Mouse (Mus musculus) ES-E14 (cell line): ENCODE results near the gene Rab34. TPM values are rescaled to one million over a fixed set of nuclear protein-coding genes. Genes with fewer than 3 reads are reported as not detected.

Experiments
- DNase-seq: peaks from one replicate; pipeline ENCODE4 v3.0.0-alpha.2; 2013; ENCODE audit warnings: low read depth, low spot score
- H3K27ac ChIP-seq: 2 replicates; pipeline ENCODE4 v1.5.1; 2012; ENCODE audit warnings: low read depth, mild to moderate bottlenecking, low read length, moderate library complexity, mixed read lengths; ENCODE audit not compliant: poor library complexity, insufficient read depth, severe bottlenecking
- H3K36me3 ChIP-seq: 2 replicates; pipeline ENCODE4 v1.6.1; 2012; ENCODE audit warnings: mild to moderate bottlenecking, low read length, moderate library complexity, mixed read lengths; ENCODE audit not compliant: control insufficient read depth, poor library complexity, insufficient read depth, severe bottlenecking
- H3K4me1 ChIP-seq, 2 experiments: fragments of 150-350 bp in 1 of 2; sonication (generic) in 1 of 2; 2 replicates each; pipeline ENCODE4 v1.6.1; 2012; ENCODE audit warnings: low read length in 2 of 2, mild to moderate bottlenecking in 1 of 2, mixed read lengths in 1 of 2; ENCODE audit not compliant: control insufficient read depth in 2 of 2, insufficient read depth in 2 of 2, poor library complexity in 1 of 2
- H3K4me3 ChIP-seq, 2 experiments: fragments of 150-350 bp in 1 of 2; sonication (generic) in 1 of 2; 2 replicates each; pipeline ENCODE4 v1.5.1; 2012; ENCODE audit warnings: low read length in 2 of 2, low read depth in 1 of 2, mild to moderate bottlenecking in 1 of 2, mixed read lengths in 1 of 2; ENCODE audit not compliant: insufficient read depth in 1 of 2, poor library complexity in 1 of 2, severe bottlenecking in 1 of 2
- H3K9ac ChIP-seq: 2 replicates; pipeline ENCODE4 v1.6.1; 2012; ENCODE audit warnings: low read depth, mild to moderate bottlenecking, low read length, mixed read lengths; ENCODE audit not compliant: poor library complexity, insufficient read depth, severe bottlenecking
- H3K9me3 ChIP-seq: fragments of 150-350 bp; sonication (generic); 2 replicates; pipeline ENCODE4 v1.6.1; 2012; ENCODE audit warnings: low read depth, mild to moderate bottlenecking, low read length; ENCODE audit not compliant: control insufficient read depth, insufficient read depth
- CHD2 ChIP-seq: IDR thresholded peaks from 2 replicates; pipeline ENCODE4 v1.6.1; 2014; ENCODE audit warnings: mild to moderate bottlenecking, low read depth, low read length, inconsistent platforms
- HCFC1 ChIP-seq: IDR thresholded peaks from 2 replicates; pipeline ENCODE4 v1.6.1; 2012; ENCODE audit warnings: low read length, inconsistent platforms, borderline replicate concordance; ENCODE audit not compliant: insufficient read depth
- MAFK ChIP-seq: IDR thresholded peaks from 2 replicates; pipeline ENCODE4 v1.6.1; 2014; ENCODE audit warnings: mild to moderate bottlenecking, low read depth, low read length, inconsistent platforms; ENCODE audit not compliant: insufficient read depth
- ZC3H11A ChIP-seq: IDR thresholded peaks from 2 replicates; pipeline ENCODE4 v1.6.1; 2012; ENCODE audit warnings: low read depth, mild to moderate bottlenecking, inconsistent platforms, low read length, borderline replicate concordance
- ZNF384 ChIP-seq: IDR thresholded peaks from 2 replicates; pipeline ENCODE4 v1.6.1; 2012; ENCODE audit warnings: low read depth, low read length, inconsistent platforms
- in situ Hi-C, 2 experiments: fragments of 600-800 bp; cut with MboI; formaldehyde crosslinking; loops; one replicate each; pipeline ENCODE4 v1.15.1; 2025; ENCODE audit warnings: low sequenced_read_pairs in 2 of 2, inconsistent platforms in 1 of 2; ENCODE audit not compliant: unreplicated experiment in 2 of 2
- total RNA-seq: library from RNA; depleted of rRNA; stranded (reverse); fragments of 300-350 nt; gene quantifications from 2 replicates; pipeline ENCODE4 v1.2.3, GENCODE M21; 2012

Rab34 gene
- total RNA-seq, 1 experiment = 36.1 TPM

GRCm38 (mm10) chr11:78167257-78167959 is 20.8 kb upstream of the Rab34 start:
- TF ChIP-seq MAFK (no peak), HCFC1 (no peak), CHD2 (no peak), ZNF384 (no peak), ZC3H11A (no peak)
- Histone ChIP-seq H3K9ac (no peak overlapping the region), H3K9me3 (no peaks in the 10 kb centered on the region), H3K36me3 (peaks cover 8% of the 10 kb centered on the region; the same call in 1 of the 2 replicates), H3K27ac (0 out of 2 replicates have a peak overlapping the region, but pooled peaks have one; percentile 93), H3K4me3 (no peak overlapping the region), H3K4me1 (peaks cover 0 to 47% of the 10 kb centered on the region in 2 experiments; a peak in 3 of 4 replicates)
- in situ Hi-C loops = no loop called here
- no peak for DNase-seq

DNA sequence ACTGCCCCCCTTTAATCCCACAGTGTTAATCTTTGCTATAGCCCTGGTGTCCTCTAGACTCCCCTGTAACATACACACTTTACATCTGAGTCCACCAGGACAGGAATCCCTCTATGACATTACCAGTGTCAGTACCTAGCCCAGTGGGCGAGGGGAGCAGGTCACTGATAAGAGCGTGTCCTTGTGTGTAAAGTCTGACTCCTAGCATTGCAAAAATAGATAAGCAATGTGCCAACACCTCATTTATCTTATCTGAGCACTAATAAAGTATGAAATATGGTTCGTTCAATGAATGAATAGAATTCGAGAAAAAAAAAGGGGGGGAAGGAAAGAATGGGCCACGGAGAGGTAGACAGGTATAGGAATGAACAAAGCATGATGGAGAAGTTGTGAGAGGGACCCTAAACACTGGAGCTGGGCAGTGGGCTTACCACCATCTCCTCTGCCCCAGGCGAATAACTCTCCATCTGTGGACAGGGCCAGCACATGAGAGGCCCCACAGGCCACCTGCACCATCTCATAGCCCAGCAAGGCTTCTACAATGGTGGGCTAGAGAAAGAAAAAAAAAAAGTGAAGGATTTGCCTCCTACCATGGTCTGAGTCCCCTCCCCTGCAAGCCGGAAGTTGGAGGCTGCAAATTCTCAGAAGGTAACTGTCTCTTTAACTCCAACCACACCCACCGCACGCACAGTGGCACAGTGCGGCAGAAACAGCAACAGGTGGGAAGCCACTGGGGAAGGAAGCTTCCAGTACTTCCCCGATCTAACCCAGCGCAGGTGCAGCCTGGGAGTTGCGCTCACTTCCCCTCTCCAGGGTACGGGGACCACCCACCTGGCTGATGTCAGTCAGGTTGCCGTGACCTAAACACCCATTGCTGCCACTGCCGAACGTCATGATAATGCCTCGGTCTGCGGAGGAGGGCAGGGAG is 19.4 kb upstream of the Rab34 start:
- TF ChIP-seq HCFC1 = no peak
- TF ChIP-seq MAFK = no peak
- TF ChIP-seq ZNF384 = no peak
- TF ChIP-seq CHD2 = no peak
- TF ChIP-seq ZC3H11A = no peak
- H3K27ac ChIP-seq = no peak overlapping the region
- H3K4me3 ChIP-seq = peak overlapping the region in 1 of 2 experiments; percentile 19; a peak in 2 of 4 replicates
- H3K9me3 ChIP-seq = no peaks in the 10 kb centered on the region
- DNase-seq = no peak
- in situ Hi-C loops = no loop called here
- H3K9ac ChIP-seq = 0 out of 2 replicates have a peak overlapping the region, but pooled peaks have one; percentile 3
- H3K4me1 ChIP-seq = peaks cover 0 to 43% of the 10 kb centered on the region in 2 experiments; a peak in 3 of 4 replicates
- no peaks in the 10 kb centered on the region for H3K36me3 ChIP-seq

- no peak for DNase-seq
- Histone ChIP-seq H3K36me3 (no peaks in the 10 kb centered on the region), H3K4me3 (peak overlapping the region in 1 of 2 experiments; percentile 31; a peak in 1 of 4 replicates), H3K27ac (no peak overlapping the region), H3K9ac (peak overlapping the region; percentile 12), H3K4me1 (peaks cover 0 to 43% of the 10 kb centered on the region in 2 experiments; a peak in 3 of 4 replicates), H3K9me3 (no peaks in the 10 kb centered on the region)
- no peak for TF ChIP-seq MAFK
- no peak for TF ChIP-seq HCFC1
- TF ChIP-seq ZC3H11A = no peak
- no peak for TF ChIP-seq CHD2
- TF ChIP-seq ZNF384 = no peak
- in situ Hi-C loops = no loop called here
These were observed 17.9 kb upstream of the Rab34 start for GRCm38 (mm10) chr11:78170306-78170705.

DNA sequence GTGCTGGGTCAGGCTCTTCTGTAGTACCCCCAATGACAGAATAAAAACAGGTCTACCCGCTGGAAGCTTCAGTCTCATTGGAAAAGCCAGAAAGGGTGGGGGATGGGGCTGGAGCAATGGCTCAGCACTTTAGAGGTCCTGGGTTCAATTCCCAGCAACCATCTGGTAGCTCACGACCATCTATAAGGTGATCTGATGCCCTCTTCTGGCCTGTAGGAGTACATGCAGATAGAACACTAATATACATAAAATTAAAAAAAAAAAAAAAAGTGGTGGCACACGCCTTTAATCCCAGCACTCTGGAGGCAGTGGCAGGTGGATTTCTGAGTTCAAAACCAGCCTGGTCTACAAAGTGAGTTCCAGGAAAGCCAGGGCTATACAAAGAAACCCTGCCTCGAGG is 16.9 kb upstream of the Rab34 start:
- Histone ChIP-seq H3K4me1 (peaks cover 0 to 39% of the 10 kb centered on the region in 2 experiments; a peak in 3 of 4 replicates), H3K9me3 (no peaks in the 10 kb centered on the region), H3K4me3 (peak overlapping the region in 1 of 2 experiments; percentile 31; a peak in 1 of 4 replicates), H3K27ac (no peak overlapping the region), H3K9ac (no peak overlapping the region), H3K36me3 (no peaks in the 10 kb centered on the region)
- in situ Hi-C loops = no loop called here
- TF ChIP-seq MAFK (peak; percentile 70; the same call in 1 of the 2 replicates), CHD2 (no peak), HCFC1 (no peak), ZNF384 (peak; percentile 97)
- DNase-seq = no peak
